Mouse (Mus musculus) heart, adult 2 months (tissue): ENCODE data around the gene Cst6.
A peak's percentile ranks its signal among the peaks of the same experiment; 100 is the strongest.

Experiments
- CTCF ChIP-seq: fragments of 200-600 bp; IDR thresholded peaks from 2 replicates; pipeline ENCODE4 v1.8.1; 2022; ENCODE audit warnings: antibody characterized with exemption, mild to moderate bottlenecking, moderate library complexity
- EP300 ChIP-seq: fragments of 200-500 bp; IDR thresholded peaks from 2 replicates; pipeline ENCODE4 v1.6.1; 2011; ENCODE audit warnings: low read depth, low read length, control low read depth; ENCODE audit not compliant: insufficient read depth
- POLR2A ChIP-seq: fragments of 200-500 bp; IDR thresholded peaks from 2 replicates; pipeline ENCODE4 v1.6.1; 2011; ENCODE audit warnings: mild to moderate bottlenecking, low read depth, low read length, control low read depth; ENCODE audit not compliant: insufficient read depth

GRCm38 (mm10) chr19:5306279-5306678 lies 43.1 kb downstream of the Cst6 start:
- TF ChIP-seq POLR2A: no peak
- peak; percentile 48 for TF ChIP-seq CTCF
- no peak for TF ChIP-seq EP300
